ENCODE assay signal across 20 mouse cellular contexts in the genomic region with DNA sequence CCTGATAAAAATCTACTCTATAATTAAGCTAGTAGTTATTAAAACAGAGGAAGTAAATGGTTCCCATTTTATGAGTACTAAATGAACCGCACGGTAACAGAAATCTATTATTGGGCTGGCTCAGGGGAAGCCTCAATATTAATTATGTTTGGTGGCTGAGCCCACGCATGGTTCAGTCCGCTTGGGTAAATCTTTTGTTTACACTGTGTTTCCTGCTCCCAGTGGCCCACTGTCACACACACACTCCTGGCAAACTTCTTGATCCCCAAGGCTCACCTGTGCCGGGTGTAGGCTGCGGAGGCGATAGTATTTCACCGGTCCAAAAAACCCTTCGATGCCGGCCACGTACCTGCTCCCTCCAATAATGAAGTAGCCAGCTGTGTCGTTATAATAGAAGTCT. TPM values are rescaled to one million over a fixed set of nuclear protein-coding genes. Genes with fewer than 3 reads are reported as not detected.
A peak's percentile ranks its signal among the peaks of the same experiment; 100 is the strongest.
DNase-seq lines count a peak whose midpoint lies in the region; ATAC-seq and TF ChIP-seq lines count a peak whose summit lies in the region.
"Had no signal": no experiment of that assay in that cellular context is flagged by ENCODE, and none has a peak within 500 bp of the region (broad histone marks: within the 10 kb centered on the region; RNA-seq: fewer than 3 reads in every experiment).

No protein-coding gene starts in this region.

- peaks cover 70% of the 10 kb centered on the region for H3K4me1 ChIP-seq in cerebellum, adult 2 months (ENCODE audit: control insufficient read depth, insufficient read depth, low read length)
- H3K4me1 ChIP-seq in forebrain, embryonic 16.5 days (replicated peaks; ENCODE audit: control insufficient read depth, insufficient read depth, low read length), result 0 out of 2 replicates have a peak, but pooled peaks cover 8% of the 10 kb centered on the region
- H3K4me1 ChIP-seq in forebrain, embryonic 10.5 days, result peaks cover 16% of the 10 kb centered on the region
- H3K4me1 ChIP-seq in hindbrain, postnatal 0 days (ENCODE audit: insufficient read depth, low read length), result no peaks in the 10 kb centered on the region
- H3K4me1 ChIP-seq in hindbrain, embryonic 14.5 days (replicated peaks; ENCODE audit: control insufficient read depth, insufficient read depth, low read length), result peaks cover 4% of the 10 kb centered on the region; the same call in 1 of the 2 replicates
- no peaks in the 10 kb centered on the region; the same call in 1 of the 2 replicates for H3K4me1 ChIP-seq in neural tube, embryonic 14.5 days (ENCODE audit: control insufficient read depth, insufficient read depth, low read length)
- peaks cover 15% of the 10 kb centered on the region for H3K4me1 ChIP-seq in neural tube, embryonic 15.5 days

- no peaks in the 10 kb centered on the region for H3K27me3 ChIP-seq in cerebellum, adult 2 months (ENCODE audit: control insufficient read depth, insufficient read depth, low read length)
- no peaks in the 10 kb centered on the region for H3K27me3 ChIP-seq in forebrain, embryonic 16.5 days (replicated peaks; ENCODE audit: control insufficient read depth, insufficient read depth, low read length)
- H3K27me3 ChIP-seq in forebrain, embryonic 10.5 days (ENCODE audit: poor library complexity, severe bottlenecking), result no peaks in the 10 kb centered on the region
- H3K27me3 ChIP-seq in hindbrain, postnatal 0 days (ENCODE audit: insufficient read depth, low read length), result no peaks in the 10 kb centered on the region
- no peaks in the 10 kb centered on the region for H3K27me3 ChIP-seq in hindbrain, embryonic 14.5 days (ENCODE audit: control insufficient read depth, insufficient read depth, low read length)
- no peaks in the 10 kb centered on the region for H3K27me3 ChIP-seq in neural tube, embryonic 14.5 days (ENCODE audit: control insufficient read depth, insufficient read depth, low read length)
- no peaks in the 10 kb centered on the region for H3K27me3 ChIP-seq in neural tube, embryonic 15.5 days (replicated peaks)
- H3K27me3 ChIP-seq: forebrain, embryonic 15.5 days; heart, embryonic 13.5 days; hindbrain, embryonic 15.5 days had no signal

- peak overlapping the region; percentile 69 for H3K27ac ChIP-seq in cerebellum, adult 2 months (ENCODE audit: insufficient read depth, low read length)
- no peak overlapping the region for H3K27ac ChIP-seq in forebrain, embryonic 16.5 days (ENCODE audit: low read length)
- H3K27ac ChIP-seq in forebrain, embryonic 10.5 days, result no peak overlapping the region
- H3K27ac ChIP-seq in hindbrain, postnatal 0 days, result no peak overlapping the region
- H3K27ac ChIP-seq in hindbrain, embryonic 14.5 days, result no peak overlapping the region
- H3K27ac ChIP-seq in neural tube, embryonic 14.5 days (ENCODE audit: low read depth, low read length), result no peak overlapping the region
- H3K27ac ChIP-seq in neural tube, embryonic 15.5 days (replicated peaks), result no peak overlapping the region
- H3K27ac ChIP-seq: forebrain, embryonic 15.5 days; heart, embryonic 13.5 days had no signal

- H3K4me2 ChIP-seq in forebrain, embryonic 16.5 days (ENCODE audit: low read length), result no peak overlapping the region
- H3K4me2 ChIP-seq in hindbrain, postnatal 0 days (ENCODE audit: low read depth, low read length), result no peak overlapping the region
- H3K4me2 ChIP-seq in hindbrain, embryonic 14.5 days (replicated peaks), result no peak overlapping the region
- H3K4me2 ChIP-seq in neural tube, embryonic 14.5 days (ENCODE audit: low read depth, low read length), result no peak overlapping the region
- no peak overlapping the region for H3K4me2 ChIP-seq in neural tube, embryonic 15.5 days
- H3K4me2 ChIP-seq: forebrain, embryonic 15.5 days; heart, embryonic 13.5 days; hindbrain, embryonic 15.5 days had no signal

- no peak overlapping the region for H3K9ac ChIP-seq in forebrain, embryonic 16.5 days (replicated peaks; ENCODE audit: low read depth, low read length)
- no peak overlapping the region for H3K9ac ChIP-seq in hindbrain, postnatal 0 days (replicated peaks; ENCODE audit: low read length)
- no peak overlapping the region for H3K9ac ChIP-seq in hindbrain, embryonic 14.5 days
- H3K9ac ChIP-seq in neural tube, embryonic 14.5 days (replicated peaks; ENCODE audit: low read depth, low read length), result no peak overlapping the region
- H3K9ac ChIP-seq in neural tube, embryonic 15.5 days (replicated peaks), result no peak overlapping the region
- H3K9ac ChIP-seq: forebrain, embryonic 15.5 days; heart, embryonic 13.5 days; hindbrain, embryonic 15.5 days had no signal

- no peaks in the 10 kb centered on the region for H3K9me3 ChIP-seq in forebrain, embryonic 16.5 days (ENCODE audit: control insufficient read depth, low read length)
- no peaks in the 10 kb centered on the region for H3K9me3 ChIP-seq in forebrain, embryonic 10.5 days
- H3K9me3 ChIP-seq in hindbrain, postnatal 0 days (ENCODE audit: low read length), result no peaks in the 10 kb centered on the region
- no peaks in the 10 kb centered on the region for H3K9me3 ChIP-seq in hindbrain, embryonic 14.5 days (ENCODE audit: control insufficient read depth, low read length)
- H3K9me3 ChIP-seq in neural tube, embryonic 14.5 days (ENCODE audit: control insufficient read depth, low read length), result no peaks in the 10 kb centered on the region
- H3K9me3 ChIP-seq in neural tube, embryonic 15.5 days (replicated peaks), result no peaks in the 10 kb centered on the region
- H3K9me3 ChIP-seq: forebrain, embryonic 15.5 days; heart, embryonic 13.5 days; hindbrain, embryonic 15.5 days had no signal

- DNase-seq in cerebellum, adult 2 months, result peak in 1 of 2 experiments; percentile 49
- DNase-seq in cerebellum, adult 11 months, result no peak
- no peak for DNase-seq in forebrain, embryonic 10.5 days (ENCODE audit: extremely low spot score, low spot score)
- DNase-seq in hindbrain, postnatal 0 days (ENCODE audit: low spot score), result no peak
- no peak for DNase-seq in hindbrain, embryonic 14.5 days (ENCODE audit: low spot score)
- DNase-seq: adrenal gland, postnatal 10 days; B cell, adult 2 months; cerebellum, adult 18-20 months; cerebellum, postnatal 10 days; heart, adult 11 months; heart, postnatal 36 days; kidney, adult 11 months had no signal

- no peaks in the 10 kb centered on the region for H3K36me3 ChIP-seq in forebrain, embryonic 16.5 days (ENCODE audit: control insufficient read depth, insufficient read depth)
- H3K36me3 ChIP-seq in forebrain, embryonic 10.5 days (replicated peaks), result no peaks in the 10 kb centered on the region
- no peaks in the 10 kb centered on the region for H3K36me3 ChIP-seq in hindbrain, postnatal 0 days (ENCODE audit: insufficient read depth, low read length)
- H3K36me3 ChIP-seq in hindbrain, embryonic 14.5 days (replicated peaks; ENCODE audit: control insufficient read depth, insufficient read depth), result no peaks in the 10 kb centered on the region
- no peaks in the 10 kb centered on the region for H3K36me3 ChIP-seq in neural tube, embryonic 14.5 days (ENCODE audit: control insufficient read depth, insufficient read depth, low read length)
- no peaks in the 10 kb centered on the region for H3K36me3 ChIP-seq in neural tube, embryonic 15.5 days
- H3K36me3 ChIP-seq: G1E; heart, embryonic 13.5 days; hindbrain, embryonic 15.5 days had no signal

- TF ChIP-seq POLR2A in cerebellum, adult 2 months (IDR thresholded peaks at IDR 0.05; ENCODE audit: borderline replicate concordance, insufficient read depth, low read length), result no peak

- ATAC-seq in forebrain, embryonic 16.5 days, result 0 out of 2 replicates have a peak, but pooled peaks have one; percentile 24
- 0 out of 2 replicates have a peak, but pooled peaks have one; percentile 12 for ATAC-seq in hindbrain, postnatal 0 days
- no peak for ATAC-seq in hindbrain, embryonic 14.5 days (ENCODE audit: low FRiP score)
- peak; percentile 50; the same call in 1 of the 2 replicates for ATAC-seq in neural tube, embryonic 14.5 days (ENCODE audit: low read depth)
- no peak for ATAC-seq in neural tube, embryonic 15.5 days (ENCODE audit: low FRiP score)
- ATAC-seq: CD4-positive, CD25-positive, alpha-beta regulatory T cell, adult 4 months; forebrain, embryonic 15.5 days had no signal

- TF ChIP-seq CTCF in cerebellum, adult 2 months (IDR thresholded peaks at IDR 0.05; ENCODE audit: borderline replicate concordance, insufficient read depth, low read depth, low read length), result no peak
- no peak for TF ChIP-seq CTCF in hindbrain, postnatal 0 days (IDR thresholded peaks at IDR 0.05; ENCODE audit: low read depth)

- 20% methylated on average over 12 of the region's 12 CpGs for WGBS in cerebellum, adult 2 months
- WGBS in forebrain, embryonic 16.5 days, result 43% methylated on average over 12 of the region's 12 CpGs
- 77% methylated on average over 12 of the region's 12 CpGs for WGBS in forebrain, embryonic 10.5 days
- 52% methylated on average over 12 of the region's 12 CpGs for WGBS in hindbrain, postnatal 0 days
- 61% methylated on average over 12 of the region's 12 CpGs for WGBS in hindbrain, embryonic 14.5 days
- WGBS in neural tube, embryonic 14.5 days, result 55% methylated on average over 12 of the region's 12 CpGs
- WGBS in neural tube, embryonic 15.5 days, result 39% methylated on average over 12 of the region's 12 CpGs

- no peak overlapping the region for H3K4me3 ChIP-seq in cerebellum, adult 2 months (replicated peaks; ENCODE audit: insufficient read depth, low read depth, low read length)
- H3K4me3 ChIP-seq in forebrain, embryonic 16.5 days (replicated peaks; ENCODE audit: low read length), result no peak overlapping the region
- H3K4me3 ChIP-seq in forebrain, embryonic 10.5 days, result no peak overlapping the region
- H3K4me3 ChIP-seq in hindbrain, postnatal 0 days (ENCODE audit: low read length), result no peak overlapping the region
- no peak overlapping the region for H3K4me3 ChIP-seq in hindbrain, embryonic 14.5 days (replicated peaks; ENCODE audit: low read length)
- no peak overlapping the region for H3K4me3 ChIP-seq in neural tube, embryonic 14.5 days (ENCODE audit: low read depth, low read length)
- no peak overlapping the region for H3K4me3 ChIP-seq in neural tube, embryonic 15.5 days (replicated peaks)
- H3K4me3 ChIP-seq: forebrain, embryonic 15.5 days; heart, embryonic 13.5 days; hindbrain, embryonic 15.5 days had no signal

RNA-seq across cellular contexts. Expression of a gene that starts 39.3 kb away (rescaled TPM):
- polyA plus RNA-seq in cerebellum, adult 2 months (2012; rRNA removed), result 70.8 and 85.1 TPM in 2 replicates
- 9.9 and 10.2 TPM in 2 replicates for polyA plus RNA-seq in forebrain, embryonic 16.5 days (2015; fragmentation: Nextera tagmentation; extraction: Ambion mirVana)
- polyA plus RNA-seq in forebrain, embryonic 10.5 days (2016; fragmentation: Nextera tagmentation; extraction: Ambion mirVana), result 1.9 and 3.3 TPM in 2 replicates
- total RNA-seq in hindbrain, postnatal 0 days (2014; rRNA removed), result 19.1 and 22.4 TPM in 2 replicates
- 4.7 and 4.8 TPM in 2 replicates for polyA plus RNA-seq in hindbrain, postnatal 0 days (2015; fragmentation: Nextera tagmentation; extraction: Ambion mirVana)
- 7.7 and 8.2 TPM in 2 replicates for polyA plus RNA-seq in hindbrain, embryonic 14.5 days (2014; fragmentation: Nextera tagmentation; extraction: Ambion mirVana)
- 6.5 and 6.8 TPM in 2 replicates for polyA plus RNA-seq in neural tube, embryonic 14.5 days (2014; fragmentation: Nextera tagmentation; extraction: Ambion mirVana)
- 4.4 and 5.9 TPM in 2 replicates for polyA plus RNA-seq in neural tube, embryonic 15.5 days (2015; fragmentation: Nextera tagmentation; extraction: Ambion mirVana)
- polyA plus RNA-seq: G1E had no signal

Comparison
In these comparisons a context has a peak if more than half of its experiments do, and no peak if none do; other contexts are left out.
1. ATAC-seq: peak in forebrain, embryonic 16.5 days (single experiment), hindbrain, postnatal 0 days (single experiment) and neural tube, embryonic 14.5 days (single experiment); none in hindbrain, embryonic 14.5 days (single experiment) and neural tube, embryonic 15.5 days (single experiment).